Mouse (Mus musculus) olfactory bulb, adult 2 months (tissue): ENCODE results near the gene Prom1.

Source experiments
- CTCF ChIP-seq: fragments of 200-500 bp; IDR thresholded peaks from 2 replicates; pipeline ENCODE4 v1.5.1; 2012; ENCODE audit warnings: low read depth, mild to moderate bottlenecking, low read length, moderate library complexity; ENCODE audit not compliant: insufficient read depth
- POLR2A ChIP-seq: fragments of 200-500 bp; IDR thresholded peaks from 2 replicates; pipeline ENCODE4 v1.6.1; 2012; ENCODE audit warnings: mild to moderate bottlenecking, low read depth, low read length, moderate library complexity; ENCODE audit not compliant: insufficient read depth

DNA sequence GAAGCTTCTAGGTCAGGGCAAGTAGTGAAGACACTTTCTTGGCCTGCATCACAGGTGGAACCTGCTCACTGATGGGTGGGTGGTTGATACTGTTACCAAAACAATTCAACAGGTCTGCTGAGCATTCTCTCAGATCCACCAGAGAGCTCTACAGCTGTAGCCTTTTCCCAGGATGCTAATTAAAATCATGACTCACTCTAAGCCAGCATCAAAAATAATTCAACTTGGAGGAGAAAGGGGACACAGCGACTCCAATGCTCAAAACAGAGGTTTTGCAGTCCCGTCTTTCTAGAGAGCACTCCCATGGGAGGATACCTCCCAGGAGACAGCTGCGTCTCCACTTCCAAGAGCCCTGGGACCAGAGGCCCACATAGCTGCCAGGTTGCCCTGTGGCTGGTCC lies 45.9 kb upstream of the Prom1 start:
- TF ChIP-seq CTCF (no peak), POLR2A (no peak)
